Mouse (Mus musculus): ENCODE results near the gene Samd8. TPM values are rescaled to one million over a fixed set of nuclear protein-coding genes. Genes with fewer than 3 reads are reported as not detected.

Samd8 gene
- 22.9 and 26.4 TPM in 2 replicates for polyA plus RNA-seq (2012; rRNA removed)

DNA sequence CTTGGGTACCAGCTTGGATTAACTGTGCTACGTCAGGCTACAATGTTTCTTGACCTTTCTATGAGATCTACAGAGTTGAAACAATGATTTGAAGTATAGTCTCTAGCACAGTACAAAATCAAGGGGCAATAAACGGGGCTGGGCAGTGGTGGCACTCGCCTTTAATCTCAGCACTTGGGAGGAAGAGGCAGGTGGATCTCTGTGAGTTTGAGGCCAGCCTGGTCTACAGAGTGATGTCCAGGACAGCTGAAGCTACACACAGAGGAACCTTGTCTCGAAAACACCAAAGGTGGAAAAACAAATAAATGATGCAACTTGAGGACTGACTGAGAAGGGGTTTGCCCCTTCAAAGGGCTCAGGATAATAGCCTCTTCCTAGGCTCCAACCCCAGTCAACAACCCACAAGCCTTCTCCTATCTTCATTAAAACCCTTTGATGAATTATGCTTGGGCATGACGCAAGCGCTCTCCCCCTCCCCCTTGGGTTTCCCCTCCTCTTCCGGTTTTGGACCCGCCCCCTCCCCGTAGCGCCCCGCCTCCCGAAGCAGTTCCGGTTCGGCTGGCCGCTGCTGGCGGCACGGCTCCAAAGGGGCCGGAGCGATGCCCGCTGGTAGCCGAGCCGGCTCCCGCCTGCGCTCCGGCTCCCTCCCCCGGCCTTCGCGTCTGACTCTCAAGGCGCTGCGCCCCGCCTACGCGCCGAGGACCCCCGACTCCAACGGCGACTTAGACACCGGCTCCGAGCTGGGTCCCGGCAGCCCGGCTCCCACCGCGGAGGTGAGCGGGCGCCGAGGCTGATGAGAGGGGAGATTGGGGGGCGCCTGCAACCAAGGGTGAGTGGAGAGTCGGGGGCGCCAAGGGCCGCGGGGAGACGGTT, at the start of gene Samd8:
TSS of gene Samd8 (plus strand) at position 524 of the 873 bp plus-strand sequence.

DNA sequence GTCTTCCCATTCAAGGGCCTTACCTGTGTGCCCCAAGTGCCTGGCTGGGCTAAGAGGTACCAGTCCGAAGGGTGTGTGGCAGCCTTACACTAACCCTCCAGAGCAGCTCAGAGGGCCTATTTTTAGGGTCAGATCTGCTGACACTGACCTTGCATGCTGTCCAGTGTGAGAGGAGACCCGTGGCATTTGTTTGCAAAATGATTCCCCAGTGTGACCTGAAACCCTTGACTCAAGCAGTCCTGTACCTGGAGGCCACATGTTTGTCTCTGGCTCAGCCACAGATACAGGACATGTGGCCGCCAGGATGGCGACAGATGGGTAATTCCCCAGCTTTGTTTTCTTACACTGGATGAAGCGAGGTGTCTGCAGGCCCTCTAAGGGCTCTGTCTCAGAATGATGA, 35.8 kb upstream of the Samd8 start, which contains the start of gene Dupd1:
TSS of gene Dupd1 (minus strand) at position 91 of the 400 bp plus-strand sequence.

DNA sequence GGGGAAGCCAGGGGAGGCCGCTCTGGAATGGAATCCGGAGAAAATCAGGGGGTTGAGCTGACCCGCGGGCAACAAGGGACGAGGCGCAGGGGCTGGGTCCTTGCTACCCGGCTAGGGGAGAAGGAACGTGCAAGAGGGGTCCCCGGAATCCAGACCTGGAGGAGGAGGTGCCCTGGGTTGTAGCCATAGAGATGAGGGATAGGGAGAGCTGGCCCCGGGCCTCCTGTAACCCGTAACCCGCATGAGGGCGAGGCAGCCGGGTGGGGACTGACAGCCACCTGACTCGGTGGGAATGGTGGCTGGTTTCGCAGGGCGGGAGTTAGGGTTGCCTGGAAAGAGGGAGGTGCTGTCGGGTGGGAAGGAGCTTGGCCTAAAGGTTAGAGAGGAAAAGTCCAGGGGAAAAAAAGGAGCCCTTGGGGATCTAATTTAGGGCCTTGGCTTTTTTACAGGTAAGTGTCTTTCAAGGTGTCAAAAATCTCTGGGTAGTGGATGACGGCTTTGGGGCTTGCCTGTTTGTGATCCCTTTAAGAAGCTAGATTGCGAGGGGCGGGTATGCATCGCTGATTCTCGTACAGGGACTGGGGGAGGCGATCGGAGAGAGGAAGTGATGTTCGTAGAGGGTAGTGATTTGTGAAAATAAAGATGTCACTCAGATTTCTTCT, 681 bp downstream of the Samd8 start, which contains the start of gene Dusp13:
TSS of gene Dusp13 (minus strand) at position 301 of the 662 bp plus-strand sequence.

DNA sequence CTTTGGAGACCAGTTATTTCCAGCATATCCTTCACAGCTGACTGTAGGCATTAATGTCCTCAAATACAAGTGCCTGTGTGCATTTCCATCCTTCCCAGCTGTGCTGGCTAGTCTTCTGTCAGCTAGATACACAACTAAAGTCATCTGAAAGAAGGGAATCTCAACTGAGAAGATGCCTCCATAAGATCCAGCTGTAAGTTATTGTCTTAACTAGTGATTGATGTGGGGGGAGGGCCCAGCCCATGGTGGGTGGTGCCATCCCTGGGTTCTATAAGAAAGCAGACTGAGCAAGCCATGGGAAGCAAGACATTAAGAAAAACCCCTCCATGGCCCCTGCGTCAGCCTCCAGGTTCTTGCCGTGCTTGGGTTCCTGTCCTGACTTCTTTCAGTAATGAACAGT, 74.6 kb downstream of the Samd8 start, which contains the start of gene Vdac2:
TSS of gene Vdac2 (plus strand) at position 301 of the 400 bp plus-strand sequence.

Other genes with a start within 250 kb of the Samd8 start
- gene Dupd1, start 36.0 kb upstream of the Samd8 start, polyA plus RNA-seq (2012; rRNA removed) = 0.32 and 0.92 TPM in 2 replicates
- 1.1 and 1.2 TPM in 2 replicates for gene Dusp13, start 650 bp downstream of the Samd8 start, polyA plus RNA-seq (2012; rRNA removed)
- 112 and 159 TPM in 2 replicates for gene Vdac2, start 74.7 kb downstream of the Samd8 start, polyA plus RNA-seq (2012; rRNA removed)
- 69.4 and 80.6 TPM in 2 replicates for gene Comtd1, start 98.4 kb downstream of the Samd8 start, polyA plus RNA-seq (2012; rRNA removed)
- gene Zfp503, start 239.1 kb downstream of the Samd8 start, polyA plus RNA-seq (2012; rRNA removed) = 113 and 131 TPM in 2 replicates